Mouse (Mus musculus) small intestine, adult 2 months (tissue): Measurements from ENCODE around the gene Baz2b.

Experiments used
- CTCF ChIP-seq: fragments of 200-500 bp; IDR thresholded peaks from 2 replicates; pipeline ENCODE4 v1.5.1; 2012; ENCODE audit warnings: low read depth, mild to moderate bottlenecking, control low read depth, inconsistent platforms, low read length, moderate library complexity, mixed read lengths; ENCODE audit not compliant: insufficient replicate concordance, insufficient read length; ENCODE audit errors: extremely low read depth
- POLR2A ChIP-seq: fragments of 200-500 bp; IDR thresholded peaks from 2 replicates; pipeline ENCODE4 v1.6.1; 2012; ENCODE audit warnings: low read depth, mild to moderate bottlenecking, control low read depth, inconsistent platforms, low read length, moderate library complexity

GRCm38 (mm10) chr2:60125049-60126004, 84.3 kb downstream of the Baz2b start:
- no peak for TF ChIP-seq CTCF
- peak; percentile 76 for TF ChIP-seq POLR2A
